Mouse (Mus musculus): ENCODE data around the gene 9630041A04Rik.

The 9630041A04Rik gene

GRCm38 (mm10) chr9:101919324-101919723, 57.7 kb downstream of the 9630041A04Rik start:
- DNase-seq (ENCODE audit: low read depth, low spot score) = no peak

- DNase-seq (ENCODE audit: low read depth, low spot score) = no peak
These were observed 61.2 kb downstream of the 9630041A04Rik start for GRCm38 (mm10) chr9:101922846-101923245.

- DNase-seq (ENCODE audit: low read depth, low spot score) = no peak
These were observed 63.2 kb downstream of the 9630041A04Rik start for GRCm38 (mm10) chr9:101924829-101925228.

- DNase-seq (ENCODE audit: low read depth, low spot score) = no peak
These were observed 72.4 kb downstream of the 9630041A04Rik start for GRCm38 (mm10) chr9:101933946-101934573.

GRCm38 (mm10) chr9:101934887-101935286, 73.2 kb downstream of the 9630041A04Rik start:
- DNase-seq (ENCODE audit: low read depth, low spot score) = no peak

GRCm38 (mm10) chr9:101938066-101938465, 76.4 kb downstream of the 9630041A04Rik start:
- no peak for DNase-seq (ENCODE audit: low read depth, low spot score)

- DNase-seq (ENCODE audit: low read depth, low spot score) = no peak
These were observed 77.4 kb downstream of the 9630041A04Rik start for GRCm38 (mm10) chr9:101939006-101939405.

- no peak for DNase-seq (ENCODE audit: low read depth, low spot score)
These were observed 78.5 kb downstream of the 9630041A04Rik start for GRCm38 (mm10) chr9:101940182-101940581.

- no peak for DNase-seq (ENCODE audit: low read depth, low spot score)
These were observed 80.5 kb downstream of the 9630041A04Rik start for GRCm38 (mm10) chr9:101942058-101942669.

- DNase-seq (ENCODE audit: low read depth, low spot score) = no peak
These were observed 83.7 kb downstream of the 9630041A04Rik start for GRCm38 (mm10) chr9:101945326-101945725.

- no peak for DNase-seq (ENCODE audit: low read depth, low spot score)
These were observed 84.2 kb downstream of the 9630041A04Rik start for GRCm38 (mm10) chr9:101945814-101946213.

- DNase-seq (ENCODE audit: low read depth, low spot score) = no peak
These were observed 88.5 kb downstream of the 9630041A04Rik start for GRCm38 (mm10) chr9:101950101-101950500.

- DNase-seq (ENCODE audit: low read depth, low spot score) = no peak
These were observed 92.9 kb downstream of the 9630041A04Rik start for GRCm38 (mm10) chr9:101954529-101954928.

- DNase-seq (ENCODE audit: low read depth, low spot score) = no peak
These were observed 94.6 kb downstream of the 9630041A04Rik start for GRCm38 (mm10) chr9:101956228-101956627.

- DNase-seq (ENCODE audit: low read depth, low spot score) = no peak
These were observed 110.2 kb downstream of the 9630041A04Rik start for GRCm38 (mm10) chr9:101971806-101972205.

- DNase-seq (ENCODE audit: low read depth, low spot score) = no peak
These were observed 110.7 kb downstream of the 9630041A04Rik start for GRCm38 (mm10) chr9:101972314-101972713.

- DNase-seq (ENCODE audit: low read depth, low spot score) = no peak
These were observed 115.3 kb downstream of the 9630041A04Rik start for GRCm38 (mm10) chr9:101976884-101977465.

- no peak for DNase-seq (ENCODE audit: low read depth, low spot score)
These were observed 119.5 kb downstream of the 9630041A04Rik start for GRCm38 (mm10) chr9:101981161-101981560.

- no peak for DNase-seq (ENCODE audit: low read depth, low spot score)
These were observed 120.7 kb downstream of the 9630041A04Rik start for GRCm38 (mm10) chr9:101982378-101982777.

- no peak for DNase-seq (ENCODE audit: low read depth, low spot score)
These were observed 125.3 kb downstream of the 9630041A04Rik start for GRCm38 (mm10) chr9:101986910-101987309.

- no peak for DNase-seq (ENCODE audit: low read depth, low spot score)
These were observed 128.4 kb downstream of the 9630041A04Rik start for GRCm38 (mm10) chr9:101990032-101990431.

- no peak for DNase-seq (ENCODE audit: low read depth, low spot score)
These were observed 129.2 kb downstream of the 9630041A04Rik start for GRCm38 (mm10) chr9:101990836-101991235.

Data from retina, postnatal 7 days (tissue).